Mouse (Mus musculus): ENCODE data around the gene Krt87. TPM values are rescaled to one million over a fixed set of nuclear protein-coding genes. Genes with fewer than 3 reads are reported as not detected.

The Krt87 gene
- polyA plus RNA-seq, 1 experiment from 2014 or later = 0.51 TPM

Other genes with a start within 250 kb of the Krt87 start
- 1.2 TPM in 2 replicates for gene Grasp, start 214.6 kb downstream of the Krt87 start, polyA plus RNA-seq (2015; fragmentation: Nextera tagmentation; extraction: Ambion mirVana)
- 24.4 and 27.4 TPM in 2 replicates for gene Nr4a1, start 184.5 kb downstream of the Krt87 start, polyA plus RNA-seq (2015; fragmentation: Nextera tagmentation; extraction: Ambion mirVana)
- gene Atg101, start 154.5 kb downstream of the Krt87 start, polyA plus RNA-seq (2015; fragmentation: Nextera tagmentation; extraction: Ambion mirVana) = 95.1 and 103 TPM in 2 replicates
- 0.22 and 0.40 TPM in 2 replicates for gene 6030408B16Rik, start 145.6 kb downstream of the Krt87 start, polyA plus RNA-seq (2015; fragmentation: Nextera tagmentation; extraction: Ambion mirVana)
- 0.65 and 0.72 TPM in 2 replicates for gene Krt80, start 68.6 kb downstream of the Krt87 start, polyA plus RNA-seq (2015; fragmentation: Nextera tagmentation; extraction: Ambion mirVana)
- gene Krt7, start 27.8 kb downstream of the Krt87 start, polyA plus RNA-seq (2015; fragmentation: Nextera tagmentation; extraction: Ambion mirVana) = 84.1 and 92.4 TPM in 2 replicates
- 0.28 TPM in 1 of 2 replicates, not detected in the other for gene Krt88, start 8.9 kb upstream of the Krt87 start, polyA plus RNA-seq (2015; fragmentation: Nextera tagmentation; extraction: Ambion mirVana)
- gene Krt81, start 24.9 kb upstream of the Krt87 start, polyA plus RNA-seq (2015; fragmentation: Nextera tagmentation; extraction: Ambion mirVana) = 0.47 and 0.48 TPM in 2 replicates
- 0.28 and 0.46 TPM in 2 replicates for gene Krt86, start 34.7 kb upstream of the Krt87 start, polyA plus RNA-seq (2015; fragmentation: Nextera tagmentation; extraction: Ambion mirVana)
- gene Krt83, start 52.7 kb upstream of the Krt87 start, polyA plus RNA-seq (2015; fragmentation: Nextera tagmentation; extraction: Ambion mirVana) = 1.0 and 1.7 TPM in 2 replicates
- 0.13 and 0.39 TPM in 2 replicates for gene Gm49425, start 78.5 kb upstream of the Krt87 start, polyA plus RNA-seq (2015; fragmentation: Nextera tagmentation; extraction: Ambion mirVana)
- 0.29 and 0.31 TPM in 2 replicates for gene Krt84, start 94.0 kb upstream of the Krt87 start, polyA plus RNA-seq (2015; fragmentation: Nextera tagmentation; extraction: Ambion mirVana)
- gene Krt82, start 111.9 kb upstream of the Krt87 start, polyA plus RNA-seq (2015; fragmentation: Nextera tagmentation; extraction: Ambion mirVana) = 0.05 and 0.08 TPM in 2 replicates
- 0.06 and 0.18 TPM in 2 replicates for gene Krt90, start 124.1 kb upstream of the Krt87 start, polyA plus RNA-seq (2015; fragmentation: Nextera tagmentation; extraction: Ambion mirVana)
- 0.21 and 0.27 TPM in 2 replicates for gene Krt75, start 135.1 kb upstream of the Krt87 start, polyA plus RNA-seq (2015; fragmentation: Nextera tagmentation; extraction: Ambion mirVana)
- not detected in 2 replicates for gene Gm5414, start 189.4 kb upstream of the Krt87 start, polyA plus RNA-seq (2015; fragmentation: Nextera tagmentation; extraction: Ambion mirVana)
- not detected in 2 replicates for gene Gm5478, start 208.6 kb upstream of the Krt87 start, polyA plus RNA-seq (2015; fragmentation: Nextera tagmentation; extraction: Ambion mirVana)
- gene Krt6b, start 241.5 kb upstream of the Krt87 start, polyA plus RNA-seq (2015; fragmentation: Nextera tagmentation; extraction: Ambion mirVana) = 0.80 and 0.94 TPM in 2 replicates

Measured in thymus, postnatal 0 days (tissue).